Mouse (Mus musculus) kidney, embryonic 16.5 days (tissue): ENCODE results near the gene Cbx1. TPM values are rescaled to one million over a fixed set of nuclear protein-coding genes. Genes with fewer than 3 reads are reported as not detected.
A peak's percentile ranks its signal among the peaks of the same experiment; 100 is the strongest.

Experiments used
- ATAC-seq: fragments of 200-750 bp; cut with Nextera tagmentation; 2 replicates; pipeline ENCODE4 v1.8.0; 2017; ENCODE audit warnings: moderate TSS enrichment; ENCODE audit not compliant: low FRiP score, low TSS enrichment
- H3K27ac ChIP-seq: fragments of 300-500 bp; sonication (generic); 2 replicates; pipeline ENCODE4 v1.5.1; 2014; ENCODE audit warnings: low read length
- H3K27me3 ChIP-seq: fragments of 300-500 bp; sonication (generic); 2 replicates; pipeline ENCODE4 v1.6.1; 2014; ENCODE audit warnings: low read length, control low read depth, mixed read lengths; ENCODE audit not compliant: insufficient read depth
- H3K36me3 ChIP-seq: fragments of 300-500 bp; sonication (generic); 2 replicates; pipeline ENCODE4 v1.6.1; 2014; ENCODE audit warnings: low read length, control low read depth, mixed read lengths; ENCODE audit not compliant: insufficient read depth
- H3K4me1 ChIP-seq: fragments of 300-500 bp; sonication (generic); 2 replicates; pipeline ENCODE4 v1.6.1; 2014; ENCODE audit warnings: low read length, control low read depth, mixed read lengths; ENCODE audit not compliant: insufficient read depth
- H3K4me2 ChIP-seq: fragments of 300-500 bp; sonication (generic); replicated peaks from 2 replicates; pipeline ENCODE4 v1.6.1; 2014; ENCODE audit warnings: low read depth, low read length
- H3K4me3 ChIP-seq: fragments of 300-500 bp; sonication (generic); 2 replicates; pipeline ENCODE4 v1.5.1; 2014; ENCODE audit warnings: mild to moderate bottlenecking, low read length
- H3K9ac ChIP-seq: fragments of 300-500 bp; sonication (generic); replicated peaks from 2 replicates; pipeline ENCODE4 v1.6.1; 2014; ENCODE audit warnings: low read length
- H3K9me3 ChIP-seq: fragments of 300-500 bp; sonication (generic); 2 replicates; pipeline ENCODE4 v1.6.1; 2016; ENCODE audit warnings: low read length, control low read depth
- WGBS: fragments of 180-500 bp; shearing (Covaris S2); extraction: QIAGEN DNeasy Blood & Tissue Kit; methylation state at CpG from one replicate; pipeline ENCODE4 v1.1.7; 2014; 5-methylcytosine and 5-hydroxymethylcytosine counted together
- polyA plus RNA-seq: library from polyadenylated mRNA; unstranded; fragments of >200 nt; fragmentation: Nextera tagmentation; extraction: Ambion mirVana; gene quantifications from 2 replicates; pipeline ENCODE4 v1.2.1, GENCODE M21; 2015

The Cbx1 gene
- polyA plus RNA-seq, result 109 and 121 TPM in 2 replicates

- peak within 1 kb of the TSS; percentile 96 for H3K27ac ChIP-seq
- H3K9me3 ChIP-seq, result no peaks in the 10 kb centered on the region
- 1% methylated on average over 89 of the region's 93 CpGs for WGBS
- peak within 1 kb of the TSS; percentile 81 for H3K4me2 ChIP-seq
- H3K27me3 ChIP-seq, result no peaks in the 10 kb centered on the region
- H3K36me3 ChIP-seq, result 0 out of 2 replicates have a peak, but pooled peaks cover 3% of the 10 kb centered on the region
- H3K4me1 ChIP-seq, result peaks cover 29% of the 10 kb centered on the region
- peak within 1 kb of the TSS; percentile 83 for H3K9ac ChIP-seq
- H3K4me3 ChIP-seq, result peak within 1 kb of the TSS; percentile 76
- ATAC-seq, result peak; percentile 98
Measured at GRCm38 (mm10) chr11:96788871-96789795, at the start of gene Cbx1. Cbx1 (plus strand) TSS chr11:96789127.

- Histone ChIP-seq H3K9ac (no peak overlapping the region), H3K36me3 (no peaks in the 10 kb centered on the region), H3K4me2 (0 out of 2 replicates have a peak overlapping the region, but pooled peaks have one; percentile 3), H3K4me1 (peaks cover 43% of the 10 kb centered on the region), H3K9me3 (no peaks in the 10 kb centered on the region), H3K27me3 (peaks cover 8% of the 10 kb centered on the region; the same call in 1 of the 2 replicates), H3K4me3 (no peak overlapping the region), H3K27ac (peak overlapping the region; percentile 58; the same call in 1 of the 2 replicates)
- 48% methylated on average over 12 of the region's 12 CpGs for WGBS
- ATAC-seq, result no peak
Measured at GRCm38 (mm10) chr11:96740796-96741195, 48.1 kb upstream of the Cbx1 start.

GRCm38 (mm10) chr11:96741995-96742394, 46.9 kb upstream of the Cbx1 start:
- Histone ChIP-seq H3K4me1 (peaks cover 34% of the 10 kb centered on the region), H3K9ac (no peak overlapping the region), H3K27ac (peak overlapping the region; percentile 57; the same call in 1 of the 2 replicates), H3K9me3 (no peaks in the 10 kb centered on the region), H3K4me2 (no peak overlapping the region), H3K4me3 (no peak overlapping the region), H3K27me3 (peaks cover 8% of the 10 kb centered on the region; the same call in 1 of the 2 replicates), H3K36me3 (no peaks in the 10 kb centered on the region)
- WGBS, result 31% methylated on average over 12 of the region's 12 CpGs
- no peak for ATAC-seq

- no peak for ATAC-seq
- Histone ChIP-seq H3K9ac (0 out of 2 replicates have a peak overlapping the region, but pooled peaks have one; percentile 30), H3K27ac (peak overlapping the region; percentile 57; the same call in 1 of the 2 replicates), H3K4me3 (no peak overlapping the region), H3K4me2 (peak overlapping the region; percentile 21; the same call in 1 of the 2 replicates), H3K9me3 (no peaks in the 10 kb centered on the region), H3K36me3 (no peaks in the 10 kb centered on the region), H3K4me1 (peaks cover 30% of the 10 kb centered on the region), H3K27me3 (peaks cover 8% of the 10 kb centered on the region; the same call in 1 of the 2 replicates)
- 50% methylated on average over 11 of the region's 11 CpGs for WGBS
Measured at GRCm38 (mm10) chr11:96743000-96743399, 45.9 kb upstream of the Cbx1 start.

- Histone ChIP-seq H3K27ac (no peak overlapping the region; the same call in 1 of the 2 replicates), H3K27me3 (peaks cover 6% of the 10 kb centered on the region; the same call in 1 of the 2 replicates), H3K36me3 (no peaks in the 10 kb centered on the region), H3K9ac (no peak overlapping the region), H3K4me1 (peaks cover 30% of the 10 kb centered on the region), H3K4me2 (no peak overlapping the region), H3K9me3 (no peaks in the 10 kb centered on the region), H3K4me3 (no peak overlapping the region)
- 59% methylated on average over 4 of the region's 4 CpGs for WGBS
- no peak for ATAC-seq
Measured at GRCm38 (mm10) chr11:96743891-96744290, 45.0 kb upstream of the Cbx1 start.

- Histone ChIP-seq H3K9ac (no peak overlapping the region), H3K4me1 (peaks cover 14% of the 10 kb centered on the region), H3K27me3 (no peaks in the 10 kb centered on the region), H3K4me3 (no peak overlapping the region), H3K27ac (no peak overlapping the region), H3K36me3 (no peaks in the 10 kb centered on the region), H3K9me3 (no peaks in the 10 kb centered on the region), H3K4me2 (no peak overlapping the region)
- 74% methylated on average over 6 of the region's 6 CpGs for WGBS
- no peak for ATAC-seq
Measured at GRCm38 (mm10) chr11:96746648-96747047, 42.3 kb upstream of the Cbx1 start.

GRCm38 (mm10) chr11:96747555-96747954, 41.4 kb upstream of the Cbx1 start:
- ATAC-seq, result no peak
- 52% methylated on average over 3 of the region's 3 CpGs for WGBS
- no peaks in the 10 kb centered on the region for H3K36me3 ChIP-seq

GRCm38 (mm10) chr11:96755298-96755697, 33.6 kb upstream of the Cbx1 start:
- no peak for ATAC-seq
- H3K4me2 ChIP-seq, result no peak overlapping the region
- WGBS, result 100% methylated on average over 2 of the region's 2 CpGs

More at GRCm38 (mm10) chr11:96747555-96747954, 41.4 kb upstream of the Cbx1 start:
- Histone ChIP-seq H3K4me1 (peaks cover 12% of the 10 kb centered on the region), H3K27me3 (no peaks in the 10 kb centered on the region), H3K27ac (no peak overlapping the region), H3K9ac (no peak overlapping the region), H3K9me3 (no peaks in the 10 kb centered on the region), H3K4me3 (no peak overlapping the region), H3K4me2 (no peak overlapping the region)

GRCm38 (mm10) chr11:96757421-96757820, 31.5 kb upstream of the Cbx1 start:
- WGBS, result 54% methylated on average over 4 of the region's 4 CpGs

More at GRCm38 (mm10) chr11:96755298-96755697, 33.6 kb upstream of the Cbx1 start:
- Histone ChIP-seq H3K27me3 (no peaks in the 10 kb centered on the region), H3K9me3 (no peaks in the 10 kb centered on the region), H3K4me1 (no peaks in the 10 kb centered on the region), H3K4me3 (no peak overlapping the region), H3K36me3 (no peaks in the 10 kb centered on the region), H3K9ac (no peak overlapping the region), H3K27ac (no peak overlapping the region)

More at GRCm38 (mm10) chr11:96757421-96757820, 31.5 kb upstream of the Cbx1 start:
- no peaks in the 10 kb centered on the region for H3K36me3 ChIP-seq
- H3K4me3 ChIP-seq, result no peak overlapping the region
- no peak overlapping the region for H3K9ac ChIP-seq
- H3K27ac ChIP-seq, result no peak overlapping the region
- H3K4me1 ChIP-seq, result 0 out of 2 replicates have a peak, but pooled peaks cover 7% of the 10 kb centered on the region
- H3K9me3 ChIP-seq, result no peaks in the 10 kb centered on the region
- no peak overlapping the region for H3K4me2 ChIP-seq
- ATAC-seq, result no peak
- no peaks in the 10 kb centered on the region for H3K27me3 ChIP-seq
